Mouse (Mus musculus) spleen, postnatal 0 days (tissue): ENCODE data around the gene Tvp23b. TPM values are rescaled to one million over a fixed set of nuclear protein-coding genes. Genes with fewer than 3 reads are reported as not detected.

ENCODE experiments used
- polyA plus RNA-seq: library from polyadenylated mRNA; unstranded; fragments of >200 nt; fragmentation: Nextera tagmentation; extraction: Ambion mirVana; gene quantifications from 2 replicates; pipeline ENCODE4 v1.2.1, GENCODE M21; 2015

The Tvp23b gene
- 30.9 and 37.4 TPM in 2 replicates for polyA plus RNA-seq

DNA sequence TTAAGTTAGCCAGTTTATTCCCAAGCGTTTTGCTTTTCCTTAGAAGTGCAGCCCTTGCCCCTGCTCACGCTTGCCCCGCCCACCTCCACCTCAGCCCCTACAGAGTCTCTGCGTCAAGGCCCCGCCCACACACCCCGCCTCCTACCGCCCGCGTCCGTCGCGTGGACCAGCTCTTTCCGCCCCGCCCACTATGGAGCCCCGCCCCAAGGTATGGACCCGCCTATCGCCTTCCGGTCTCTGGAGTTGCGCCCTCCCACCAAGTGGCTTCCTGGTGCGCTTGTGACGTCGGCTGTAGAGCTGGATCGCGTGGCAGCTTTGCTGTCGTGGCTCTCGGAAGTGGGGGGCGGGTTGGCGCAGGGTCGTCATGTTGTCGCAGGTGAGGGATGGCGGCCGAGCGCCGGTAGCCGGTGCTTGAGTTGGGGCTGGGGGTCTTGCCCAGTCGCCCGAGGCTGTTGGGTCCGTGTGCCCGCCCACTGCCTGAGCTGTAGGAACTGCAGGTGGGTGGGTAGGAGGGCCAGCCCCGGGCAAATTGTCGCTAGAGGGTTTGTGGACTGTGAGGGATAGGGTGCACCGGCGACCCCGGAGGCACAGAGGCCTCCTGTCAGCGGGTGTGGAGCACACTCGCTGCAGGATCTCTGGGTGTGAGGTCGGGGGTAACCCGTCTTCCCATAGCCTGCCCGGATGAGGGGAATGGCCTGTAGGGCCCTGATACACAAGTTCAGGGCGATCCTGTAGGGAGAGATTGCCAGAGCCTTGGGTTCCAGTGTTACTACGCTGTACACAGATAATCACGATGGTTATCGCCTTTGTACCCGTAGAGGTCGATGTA is at the start of gene Tvp23b:
Gene Tvp23b, plus strand, starts transcription at position 236 of the 829 bp plus-strand sequence.

DNA sequence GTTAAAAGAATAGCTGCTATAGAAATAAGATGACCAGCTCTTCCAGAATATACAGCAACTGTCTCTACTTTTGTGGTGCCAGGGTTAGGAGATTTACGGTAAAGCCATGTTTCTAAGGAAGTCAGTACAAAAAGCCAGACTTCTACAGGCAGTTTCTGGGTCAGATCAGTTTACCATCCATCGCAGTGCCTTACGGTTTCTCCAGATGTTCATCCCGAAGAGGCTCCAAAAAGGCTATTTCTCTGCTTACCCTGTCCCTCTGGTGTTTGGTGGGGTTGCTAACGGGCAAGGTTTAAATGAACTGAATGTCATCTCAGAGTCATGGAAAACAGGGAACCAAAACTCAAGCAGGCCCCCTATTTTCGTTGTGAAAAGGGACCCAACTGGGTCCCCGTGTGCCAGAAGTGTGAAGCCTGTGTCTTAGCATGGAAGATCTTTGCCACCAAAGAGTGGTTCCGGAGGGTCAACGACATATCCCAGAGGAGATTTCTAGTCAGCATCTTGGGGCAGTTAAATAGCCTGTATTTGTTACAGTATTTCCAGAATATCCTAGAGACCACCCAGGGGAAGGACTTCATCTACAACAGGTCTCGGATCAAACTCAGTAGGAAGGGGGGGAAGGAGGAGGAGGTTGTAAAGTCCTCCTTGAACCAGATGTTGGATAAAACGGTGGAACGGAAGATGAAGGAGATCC is 32.1 kb upstream of the Tvp23b start, which contains the start of gene Fbxw10:
Gene Fbxw10, plus strand, starts transcription at position 109 of the 694 bp plus-strand sequence.

DNA sequence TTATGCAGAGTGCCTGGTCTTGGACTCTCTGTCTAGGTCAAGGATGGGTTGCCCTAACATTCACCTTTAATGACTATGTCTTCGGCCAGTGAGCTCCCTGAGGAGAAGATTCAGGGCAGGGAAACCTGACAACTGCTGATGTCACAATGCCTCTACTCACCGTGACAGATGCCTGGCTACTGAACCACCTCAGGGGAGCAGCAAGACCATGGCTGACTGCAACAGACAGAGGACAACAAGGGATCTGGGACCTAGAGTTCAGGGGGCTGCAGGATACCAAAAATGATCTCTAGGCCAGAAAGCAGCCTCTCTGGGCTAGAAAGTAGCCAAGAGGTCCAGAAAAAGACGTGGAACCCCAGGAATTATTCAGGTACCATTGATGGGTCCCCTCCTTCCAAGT is 71.8 kb downstream of the Tvp23b start, which contains the start of gene Cdrt4:
Gene Cdrt4, plus strand, starts transcription at position 182 of the 400 bp plus-strand sequence.

Other genes with a start within 250 kb of the Tvp23b start
- gene Lrrc75a, start 230.9 kb upstream of the Tvp23b start, polyA plus RNA-seq: 4.4 and 5.0 TPM in 2 replicates
- gene Mmgt2, start 230.8 kb upstream of the Tvp23b start, polyA plus RNA-seq: 17.5 and 24.3 TPM in 2 replicates
- 1.5 and 1.7 TPM in 2 replicates for gene Zfp287, start 147.6 kb upstream of the Tvp23b start, polyA plus RNA-seq
- not detected in 2 replicates for gene Gm10428, start 126.4 kb upstream of the Tvp23b start, polyA plus RNA-seq
- gene Zfp286, start 90.0 kb upstream of the Tvp23b start, polyA plus RNA-seq: 1.7 and 3.2 TPM in 2 replicates
- 2.7 and 3.0 TPM in 2 replicates for gene Trim16, start 59.2 kb upstream of the Tvp23b start, polyA plus RNA-seq
- gene Fbxw10, start 32.4 kb upstream of the Tvp23b start, polyA plus RNA-seq: 0.29 and 0.41 TPM in 2 replicates
- not detected in 2 replicates for gene Cdrt4, start 71.7 kb downstream of the Tvp23b start, polyA plus RNA-seq
- 0.07 TPM in 1 of 2 replicates, not detected in the other for gene Tekt3, start 182.2 kb downstream of the Tvp23b start, polyA plus RNA-seq
- 37.9 and 46.5 TPM in 2 replicates for gene Pmp22, start 249.5 kb downstream of the Tvp23b start, polyA plus RNA-seq